Mouse (Mus musculus): ENCODE results near the gene Psmc5.

GRCm38 (mm10) chr11:106308162-106308561 lies 52.2 kb downstream of the Psmc5 start:
- TF ChIP-seq CTCF (IDR thresholded peaks at IDR 0.05; ENCODE audit: low read depth, low read length) (no peak), POLR2A (IDR thresholded peaks at IDR 0.05; ENCODE audit: extremely low read depth, insufficient read depth, low read length) (no peak)
